Mouse (Mus musculus): ENCODE results near the gene Asb16. TPM values are rescaled to one million over a fixed set of nuclear protein-coding genes. Genes with fewer than 3 reads are reported as not detected.

Asb16 gene
- polyA plus RNA-seq, 1 experiment from 2014 or later: 0.09 TPM

DNA sequence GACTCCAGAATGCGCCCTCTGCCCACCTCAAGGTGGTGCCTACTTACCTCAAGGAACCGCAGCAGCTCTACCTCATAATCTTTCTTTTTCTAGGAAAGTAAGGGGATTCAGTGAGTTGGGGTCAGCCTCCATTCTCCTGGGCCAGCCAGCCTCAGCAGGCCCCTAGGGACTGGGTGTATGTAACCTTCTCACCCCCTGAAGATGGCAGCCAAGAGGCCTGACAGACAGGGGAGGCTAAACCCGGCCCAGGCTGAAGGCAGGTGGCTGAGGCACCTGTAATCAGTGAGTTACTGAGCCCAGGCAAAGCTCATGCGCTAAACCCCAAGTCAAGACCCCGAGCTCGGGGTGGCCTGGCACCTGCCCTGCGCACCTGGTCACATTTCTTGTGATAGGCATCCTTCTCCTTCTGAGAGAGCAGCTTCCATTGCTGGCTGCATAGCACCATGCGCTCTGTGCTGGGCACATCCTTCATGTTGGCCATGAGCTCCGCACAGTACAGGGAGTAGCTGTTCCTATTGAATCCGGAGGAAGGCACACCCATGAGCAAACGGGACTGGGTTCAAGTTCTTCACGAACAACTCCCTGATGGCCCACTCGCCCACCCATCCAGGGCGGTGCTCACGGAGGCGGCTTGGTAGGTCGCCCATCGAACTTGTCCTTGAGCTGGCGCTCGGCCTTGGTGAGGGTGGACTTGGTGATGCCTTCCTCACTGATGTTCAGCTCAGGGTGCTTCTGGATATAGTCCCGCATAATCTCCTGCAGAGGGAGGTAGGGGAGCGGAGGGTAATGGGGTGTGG is 41.5 kb downstream of the Asb16 start:
- no peaks in the 10 kb centered on the region for H3K9me3 ChIP-seq
- peak overlapping the region; percentile 60 for H3K4me3 ChIP-seq
- H3K4me1 ChIP-seq: peaks cover 46% of the 10 kb centered on the region
- WGBS: 87% methylated on average over 22 of the region's 22 CpGs
- H3K27ac ChIP-seq (replicated peaks): peak overlapping the region; percentile 78
- H3K36me3 ChIP-seq (replicated peaks): peaks cover 99% of the 10 kb centered on the region
- no peaks in the 10 kb centered on the region for H3K27me3 ChIP-seq (replicated peaks; ENCODE audit: low read depth, poor library complexity, severe bottlenecking)
- DNase-seq (ENCODE audit: low spot score): no peak

DNA sequence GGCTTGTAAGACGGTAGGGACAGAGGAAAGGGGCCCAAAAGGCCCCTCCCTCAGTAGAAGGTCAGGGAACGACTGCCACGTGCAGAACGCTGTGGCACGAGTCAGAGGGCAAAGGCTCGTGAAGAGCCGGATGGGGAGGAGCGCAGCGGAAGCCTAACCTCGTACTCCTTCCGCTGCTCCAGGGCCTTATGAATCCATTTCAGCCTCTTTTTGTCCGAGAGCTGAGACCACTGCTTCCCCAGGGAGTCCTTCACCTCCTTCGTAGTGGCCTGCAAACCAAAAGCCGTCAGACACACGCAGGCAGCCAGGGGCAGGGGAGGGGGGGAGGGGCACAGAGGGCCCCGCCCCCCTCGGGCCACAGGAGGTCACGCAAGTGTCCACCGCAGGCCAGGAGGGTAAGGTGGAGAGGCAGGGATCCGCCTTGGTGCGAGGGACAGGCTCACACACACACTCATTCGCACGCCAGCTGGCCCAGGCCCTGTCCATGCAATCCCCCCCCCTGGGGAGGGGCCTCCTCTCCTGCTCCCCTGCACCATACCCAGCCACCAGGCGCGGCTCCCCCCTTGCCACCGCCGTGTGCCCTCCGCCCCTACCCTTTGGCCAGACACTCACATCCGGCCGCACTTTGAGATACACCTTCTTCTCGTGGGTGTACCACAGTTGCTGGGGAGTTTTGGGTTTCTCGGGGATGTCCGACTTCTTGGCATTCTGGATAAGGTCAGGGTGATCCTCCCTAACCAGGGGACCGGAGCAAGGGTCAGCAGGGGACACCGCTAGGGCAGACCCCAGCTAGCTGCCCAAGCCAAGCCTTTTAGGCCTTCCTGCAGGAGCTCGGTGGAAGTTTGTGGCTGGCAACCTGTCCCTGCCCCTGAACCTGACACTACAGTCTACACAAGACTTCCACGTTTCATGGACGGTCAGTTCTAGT is 42.5 kb downstream of the Asb16 start:
- peak overlapping the region; percentile 60 for H3K4me3 ChIP-seq
- H3K4me1 ChIP-seq: peaks cover 55% of the 10 kb centered on the region
- WGBS: 32% methylated on average over 38 of the region's 38 CpGs
- no peaks in the 10 kb centered on the region for H3K9me3 ChIP-seq
- peak overlapping the region; percentile 31; the same call in 1 of the 2 replicates for H3K27ac ChIP-seq (replicated peaks)
- DNase-seq (ENCODE audit: low spot score): peak; percentile 32
- no peaks in the 10 kb centered on the region for H3K27me3 ChIP-seq (replicated peaks; ENCODE audit: low read depth, poor library complexity, severe bottlenecking)
- peaks cover 98% of the 10 kb centered on the region for H3K36me3 ChIP-seq (replicated peaks)

DNA sequence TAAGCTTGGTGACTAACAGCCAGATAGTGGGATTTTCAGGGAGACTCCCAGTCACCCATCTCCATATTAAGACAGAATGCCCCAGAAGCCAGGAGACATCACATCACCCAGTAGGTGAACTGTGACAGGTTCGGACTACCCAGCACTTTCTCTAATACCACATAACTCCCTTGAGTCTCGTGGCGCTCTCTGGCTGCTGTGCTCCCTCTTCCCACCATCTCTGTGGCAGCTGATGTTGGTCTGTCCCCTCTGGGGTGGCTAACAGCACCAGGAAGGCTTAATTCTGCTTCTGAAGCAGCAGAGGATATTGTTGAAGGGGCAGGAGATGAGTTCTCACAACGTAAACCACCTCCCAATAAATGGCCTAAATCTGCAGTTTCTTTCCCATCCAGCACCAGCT is 43.4 kb downstream of the Asb16 start:
- Histone ChIP-seq H3K4me1 (peaks cover 58% of the 10 kb centered on the region), H3K9me3 (no peaks in the 10 kb centered on the region), H3K4me3 (no peak overlapping the region; the same call in 1 of the 2 replicates), H3K27ac (replicated peaks) (no peak overlapping the region), H3K36me3 (replicated peaks) (peaks cover 89% of the 10 kb centered on the region), H3K27me3 (replicated peaks; ENCODE audit: low read depth, poor library complexity, severe bottlenecking) (no peaks in the 10 kb centered on the region)
- no peak for DNase-seq (ENCODE audit: low spot score)
- 87% methylated on average over 4 of the region's 4 CpGs for WGBS

DNA sequence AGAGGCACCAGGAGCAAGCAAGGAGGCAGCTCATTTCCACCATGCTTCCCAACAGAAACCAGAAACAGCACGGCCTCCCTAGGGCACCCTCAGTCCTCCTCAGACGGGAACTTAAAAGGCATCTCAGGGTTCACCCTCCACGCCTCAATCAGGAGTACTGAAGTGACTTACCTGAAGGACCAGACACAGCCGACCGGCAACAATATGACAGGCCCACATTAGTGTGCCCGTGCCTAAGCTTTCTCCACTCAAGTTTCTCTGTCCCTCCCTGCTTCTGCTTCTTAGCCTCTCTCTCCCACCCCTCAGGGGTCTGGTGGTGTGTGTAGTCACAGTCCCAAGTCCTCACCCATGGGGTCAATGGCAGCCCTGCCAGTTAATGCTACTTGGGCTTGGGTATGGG is 44.0 kb downstream of the Asb16 start:
- DNase-seq (ENCODE audit: low spot score): no peak
- Histone ChIP-seq H3K27me3 (replicated peaks; ENCODE audit: low read depth, poor library complexity, severe bottlenecking) (no peaks in the 10 kb centered on the region), H3K4me3 (no peak overlapping the region), H3K9me3 (no peaks in the 10 kb centered on the region), H3K27ac (replicated peaks) (no peak overlapping the region), H3K4me1 (peaks cover 58% of the 10 kb centered on the region), H3K36me3 (replicated peaks) (peaks cover 82% of the 10 kb centered on the region)
- WGBS: 83% methylated on average over 6 of the region's 6 CpGs

DNA sequence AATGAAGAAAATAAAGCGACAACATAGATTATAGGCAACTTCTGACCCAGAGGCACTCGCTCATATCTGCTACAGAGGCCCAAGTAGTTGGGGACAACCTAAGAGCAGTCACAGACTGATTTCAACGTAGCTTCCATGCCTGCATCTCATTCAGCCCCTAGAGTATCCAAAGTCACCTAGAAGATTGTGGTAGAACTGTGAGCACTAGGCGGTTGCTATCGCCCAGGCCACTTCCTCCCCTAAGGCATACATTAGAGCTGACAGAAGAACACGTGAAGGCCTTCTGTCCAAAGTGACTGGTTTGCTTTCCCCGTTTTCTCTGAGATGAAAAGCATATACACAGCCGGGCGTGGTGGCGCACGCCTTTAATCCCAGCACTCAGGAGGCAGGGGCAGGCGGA is 45.8 kb downstream of the Asb16 start:
- Histone ChIP-seq H3K9me3 (no peaks in the 10 kb centered on the region), H3K27ac (replicated peaks) (no peak overlapping the region), H3K4me3 (no peak overlapping the region), H3K27me3 (replicated peaks; ENCODE audit: low read depth, poor library complexity, severe bottlenecking) (no peaks in the 10 kb centered on the region), H3K4me1 (peaks cover 52% of the 10 kb centered on the region), H3K36me3 (replicated peaks) (peaks cover 65% of the 10 kb centered on the region)
- no peak for DNase-seq (ENCODE audit: low spot score)
- 90% methylated on average over 12 of the region's 12 CpGs for WGBS

DNA sequence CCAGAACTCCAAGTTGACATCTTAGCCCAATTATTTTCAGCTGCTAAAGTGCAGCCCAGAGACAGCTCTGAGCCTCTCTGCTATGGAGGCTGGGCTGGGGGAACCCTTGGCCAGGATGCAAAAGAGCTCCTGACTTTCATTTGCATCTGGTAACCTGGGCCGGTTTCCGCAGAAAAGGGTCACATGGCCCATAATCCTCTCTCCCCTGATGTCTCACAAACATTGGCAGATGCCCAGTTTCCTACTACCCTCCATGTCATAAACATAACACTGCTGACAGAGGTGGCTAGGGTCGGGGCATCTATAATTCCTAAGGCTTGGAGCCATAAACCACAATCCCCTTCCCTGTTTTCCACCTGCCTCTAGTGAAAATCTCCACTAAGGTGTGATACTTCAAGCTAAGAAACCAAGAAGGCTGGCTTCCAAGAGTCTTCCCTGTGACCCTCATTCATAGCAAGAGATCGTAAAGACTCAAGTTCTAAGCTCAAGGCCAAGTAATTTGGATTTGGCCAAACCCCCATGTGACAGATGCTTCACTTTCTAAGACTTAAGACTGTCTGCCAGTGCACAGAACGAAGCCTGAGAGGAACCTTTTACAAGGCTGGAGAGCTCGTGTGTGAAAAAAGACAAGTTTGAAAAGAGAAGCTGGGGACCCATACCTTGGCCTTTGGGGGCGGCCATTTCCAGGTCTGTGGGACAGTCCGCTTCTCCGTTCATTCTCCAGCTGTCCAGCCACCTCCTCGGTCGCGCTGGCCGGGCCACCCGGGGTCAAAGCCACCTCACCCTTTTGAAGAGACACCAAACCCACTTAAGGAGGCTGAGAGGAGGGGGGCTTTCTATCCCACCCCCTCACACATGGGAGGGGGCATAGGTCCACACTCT is 47.4 kb downstream of the Asb16 start:
- no peak for DNase-seq (ENCODE audit: low spot score)
- 20% methylated on average over 14 of the region's 14 CpGs for WGBS
- Histone ChIP-seq H3K36me3 (replicated peaks) (peaks cover 49% of the 10 kb centered on the region), H3K9me3 (no peaks in the 10 kb centered on the region), H3K27ac (replicated peaks) (peak overlapping the region; percentile 100), H3K27me3 (replicated peaks; ENCODE audit: low read depth, poor library complexity, severe bottlenecking) (no peaks in the 10 kb centered on the region), H3K4me1 (peaks cover 45% of the 10 kb centered on the region), H3K4me3 (peak overlapping the region; percentile 100)

DNA sequence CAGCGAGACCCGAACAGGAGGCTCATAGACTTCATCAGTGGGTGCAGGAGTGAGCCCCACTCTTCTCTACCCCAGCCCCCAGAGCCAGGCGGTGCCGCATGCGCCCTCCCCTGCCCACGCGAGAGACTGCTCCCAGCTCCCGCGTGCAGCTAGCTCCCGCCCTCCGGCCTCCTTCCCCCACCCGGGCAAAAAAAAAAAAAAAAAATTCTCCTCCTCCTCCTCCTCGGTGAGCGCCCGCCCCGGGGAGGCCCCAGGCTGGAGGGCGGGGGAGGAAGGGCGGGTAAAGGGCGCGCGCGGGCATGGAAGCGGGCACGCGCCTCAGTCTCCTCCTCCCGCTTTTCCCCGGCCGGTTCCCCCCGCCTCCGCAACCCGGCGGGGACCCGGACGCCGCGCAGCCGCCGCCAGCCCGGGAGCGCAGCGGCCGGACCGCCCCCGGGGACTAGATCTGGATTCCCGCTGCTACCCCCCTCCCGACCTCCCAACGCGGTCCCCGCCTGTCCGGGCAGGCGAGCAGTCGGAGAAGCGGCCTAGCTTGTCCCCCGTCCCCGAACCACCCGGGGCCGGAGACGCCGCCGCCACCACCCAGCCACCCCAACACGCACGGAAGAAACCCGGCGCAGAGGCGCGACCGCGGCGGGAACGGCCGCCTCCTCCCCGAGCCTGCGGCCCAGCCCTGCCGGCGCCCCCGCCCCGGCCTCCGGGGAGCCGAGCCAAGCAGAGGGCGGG is 48.2 kb downstream of the Asb16 start:
- peaks cover 37% of the 10 kb centered on the region for H3K4me1 ChIP-seq
- no peaks in the 10 kb centered on the region for H3K9me3 ChIP-seq
- peak overlapping the region; percentile 100 for H3K27ac ChIP-seq (replicated peaks)
- H3K27me3 ChIP-seq (replicated peaks; ENCODE audit: low read depth, poor library complexity, severe bottlenecking): no peaks in the 10 kb centered on the region
- DNase-seq (ENCODE audit: low spot score): peak; percentile 91
- H3K4me3 ChIP-seq: peak overlapping the region; percentile 100
- peaks cover 41% of the 10 kb centered on the region for H3K36me3 ChIP-seq (replicated peaks)
- WGBS: under 1% methylated on average over 76 of the region's 80 CpGs

DNA sequence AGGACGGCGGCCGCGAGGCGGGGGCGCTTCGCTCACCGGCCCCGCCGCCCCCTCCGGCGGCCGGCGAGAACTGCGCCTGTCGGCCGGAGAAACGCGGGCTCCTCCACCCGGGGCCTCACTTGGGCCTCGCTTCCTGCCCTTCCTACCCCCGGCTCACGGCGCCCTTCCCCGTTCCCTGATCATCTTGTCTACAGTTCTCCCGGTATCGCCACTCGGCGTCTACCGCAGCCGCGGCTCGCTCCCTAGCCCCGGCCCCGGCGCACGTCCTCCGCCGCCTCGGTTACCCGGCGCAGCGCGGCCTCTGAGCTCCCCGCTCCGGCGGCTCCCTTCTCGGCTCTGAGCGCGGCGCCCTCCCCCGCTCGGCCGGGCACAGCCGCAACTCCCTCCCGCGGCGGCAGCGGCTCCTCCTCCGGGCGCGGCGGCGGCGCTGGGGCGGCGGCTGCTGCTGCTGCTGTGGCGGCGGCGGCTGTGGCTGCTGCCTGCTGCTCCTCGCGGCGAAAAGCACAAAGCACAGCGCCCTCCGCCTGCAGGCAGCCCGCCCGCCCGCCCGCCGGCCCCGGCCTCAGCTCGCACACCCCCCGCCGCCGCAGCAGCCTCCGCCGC is 48.9 kb downstream of the Asb16 start:
- H3K4me3 ChIP-seq: peak overlapping the region; percentile 100
- 0 out of 2 replicates have a peak, but pooled peaks cover 3% of the 10 kb centered on the region for H3K27me3 ChIP-seq (replicated peaks; ENCODE audit: low read depth, poor library complexity, severe bottlenecking)
- H3K36me3 ChIP-seq (replicated peaks): peaks cover 34% of the 10 kb centered on the region
- no peaks in the 10 kb centered on the region for H3K9me3 ChIP-seq
- DNase-seq (ENCODE audit: low spot score): peak; percentile 80
- peaks cover 32% of the 10 kb centered on the region for H3K4me1 ChIP-seq
- peak overlapping the region; percentile 100 for H3K27ac ChIP-seq (replicated peaks)
- WGBS: under 1% methylated on average over 87 of the region's 87 CpGs

DNA sequence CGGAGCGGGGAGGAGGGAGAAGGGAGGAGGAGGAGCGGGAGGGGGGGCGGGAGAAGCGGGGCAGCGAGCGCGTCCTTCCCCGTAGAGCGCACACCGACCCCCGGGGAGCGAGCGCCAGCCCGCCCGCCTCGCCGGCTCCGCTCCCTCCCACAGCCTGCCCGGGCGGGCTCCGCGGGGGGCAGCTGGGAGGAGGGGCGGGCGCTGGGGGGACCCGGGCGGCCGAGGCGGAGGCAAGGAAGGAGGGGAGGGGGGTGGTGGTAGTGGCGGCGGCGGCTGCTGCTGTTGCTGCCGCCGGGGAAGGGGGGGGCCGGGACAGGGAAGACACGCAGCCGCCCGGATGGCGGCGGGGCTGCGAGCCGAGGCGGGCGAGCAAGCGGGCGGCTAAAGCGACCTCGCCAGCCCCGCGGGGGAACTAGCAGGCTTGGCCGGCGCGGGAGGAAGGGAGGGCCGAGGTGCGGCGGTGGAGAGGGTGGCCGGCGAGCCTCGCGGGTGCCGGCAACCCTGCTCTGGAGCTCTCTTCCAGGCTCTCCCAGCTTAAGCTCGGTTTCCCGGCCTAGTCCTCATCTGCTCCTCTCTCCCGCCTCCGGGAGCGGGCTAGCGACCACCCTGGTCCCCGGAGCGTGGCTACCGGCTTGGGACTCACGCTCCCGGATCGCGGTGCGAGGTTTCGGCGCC is 49.5 kb downstream of the Asb16 start:
- H3K27me3 ChIP-seq (replicated peaks; ENCODE audit: low read depth, poor library complexity, severe bottlenecking): peaks cover 6% of the 10 kb centered on the region; the same call in 1 of the 2 replicates
- peak; percentile 89 for DNase-seq (ENCODE audit: low spot score)
- H3K9me3 ChIP-seq: no peaks in the 10 kb centered on the region
- H3K4me1 ChIP-seq: peaks cover 32% of the 10 kb centered on the region
- peak overlapping the region; percentile 100 for H3K27ac ChIP-seq (replicated peaks)
- H3K4me3 ChIP-seq: peak overlapping the region; percentile 100
- peaks cover 28% of the 10 kb centered on the region for H3K36me3 ChIP-seq (replicated peaks)
- under 1% methylated on average over 65 of the region's 77 CpGs for WGBS

DNA sequence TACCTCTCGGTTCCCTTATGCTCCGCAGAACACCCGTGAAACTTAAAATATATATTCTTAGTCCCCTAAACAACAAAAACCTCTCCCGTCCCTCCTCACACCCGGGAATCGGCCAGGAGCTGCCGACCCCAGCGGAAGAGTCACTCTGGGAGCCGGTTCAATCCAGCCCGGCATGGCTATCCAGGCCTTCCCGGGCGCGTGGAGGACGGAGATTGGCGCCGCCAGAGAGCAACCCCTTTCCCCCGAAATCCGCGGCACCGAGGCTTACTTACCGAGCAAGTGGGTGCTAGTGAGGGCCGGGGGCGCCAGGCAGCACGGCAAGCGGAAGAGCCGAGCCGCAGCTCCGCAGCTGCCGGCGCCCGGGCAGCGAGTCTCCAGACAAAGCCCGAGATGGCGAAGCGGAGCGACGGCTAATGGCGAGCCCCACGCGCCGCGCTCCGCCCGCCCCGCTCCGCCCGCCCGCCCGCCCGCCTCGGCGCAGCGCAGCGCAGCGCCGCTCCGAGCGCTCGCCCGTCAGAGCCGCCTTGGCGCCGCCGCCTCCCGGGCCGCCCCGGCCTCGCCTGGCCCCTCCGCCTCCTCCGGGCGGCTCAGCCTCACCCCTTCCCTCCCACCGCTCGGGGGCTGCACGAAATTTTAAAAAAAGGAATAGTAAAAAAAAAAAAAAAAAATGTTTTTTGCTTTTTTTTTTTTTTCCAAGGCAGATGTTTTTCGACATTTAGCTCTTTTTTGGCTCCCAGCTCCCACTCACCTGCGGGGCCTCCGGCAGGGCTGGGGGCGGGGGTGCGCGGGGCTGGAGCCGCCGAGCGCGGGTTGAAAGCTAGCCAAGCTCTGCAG is 50.2 kb downstream of the Asb16 start:
- peaks cover 20% of the 10 kb centered on the region for H3K36me3 ChIP-seq (replicated peaks)
- H3K9me3 ChIP-seq: no peaks in the 10 kb centered on the region
- peak overlapping the region; percentile 100 for H3K27ac ChIP-seq (replicated peaks)
- H3K27me3 ChIP-seq (replicated peaks; ENCODE audit: low read depth, poor library complexity, severe bottlenecking): peaks cover 6% of the 10 kb centered on the region; the same call in 1 of the 2 replicates
- peak overlapping the region; percentile 100 for H3K4me3 ChIP-seq
- WGBS: under 1% methylated on average over 84 of the region's 84 CpGs
- peaks cover 32% of the 10 kb centered on the region for H3K4me1 ChIP-seq
- peak; percentile 76 for DNase-seq (ENCODE audit: low spot score)
